Mouse (Mus musculus): ENCODE results near the gene Arhgef2.

DNA sequence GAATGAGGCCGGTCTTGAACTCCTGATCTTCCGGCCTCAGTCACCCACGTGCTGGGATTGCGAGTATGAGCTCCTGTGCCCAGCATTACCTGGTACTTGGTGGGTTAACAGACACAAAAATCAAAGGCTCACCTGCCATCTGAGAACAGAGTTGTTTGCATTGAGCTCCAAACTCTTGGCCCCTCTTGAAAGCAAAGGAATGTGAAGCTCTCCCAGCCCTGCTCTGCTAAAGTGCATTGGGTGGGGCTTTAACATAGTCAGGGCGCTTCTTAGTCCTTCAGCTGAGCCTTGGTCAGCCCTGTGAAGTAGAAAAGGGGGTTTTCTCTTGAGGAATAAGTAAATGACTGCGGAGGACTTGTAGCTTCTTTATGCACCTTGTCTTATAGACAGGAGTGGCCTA, 20.0 kb upstream of the Arhgef2 start:
- TF ChIP-seq MAX (IDR thresholded peaks at IDR 0.05; ENCODE audit: low read depth) (no peak), USF1 (IDR thresholded peaks at IDR 0.05; ENCODE audit: low read depth) (no peak), POLR2AphosphoS2 (IDR thresholded peaks at IDR 0.05; ENCODE audit: insufficient read length, low read depth) (no peak), E2F4 (IDR thresholded peaks at IDR 0.05; ENCODE audit: insufficient read depth) (no peak), MYOD1 (IDR thresholded peaks at IDR 0.05; ENCODE audit: control insufficient read depth in 1 of 3, insufficient read length in 2 of 3, low read depth in 2 of 3) (no peak), REST (IDR thresholded peaks at IDR 0.05; ENCODE audit: insufficient read depth, insufficient read length) (no peak), POLR2A (IDR thresholded peaks at IDR 0.05; ENCODE audit: insufficient read length, low read depth) (no peak), MYOG (IDR thresholded peaks at IDR 0.05; ENCODE audit: control insufficient read depth in 1 of 3, insufficient read depth in 1 of 3, insufficient read length in 2 of 3, low read depth in 2 of 3) (no peak), TCF3 (IDR thresholded peaks at IDR 0.05; ENCODE audit: insufficient read length, low read depth) (no peak), SRF (IDR thresholded peaks at IDR 0.05; ENCODE audit: control insufficient read depth, insufficient read length, low read depth) (no peak), CEBPB (IDR thresholded peaks at IDR 0.05; ENCODE audit: insufficient read depth, poor library complexity, severe bottlenecking) (no peak)
